15 mouse cellular contexts compared by ENCODE assay signal in genomic region chr16:4312018-4312417, GRCm38 (mm10).
"Had no signal": no experiment of that assay in that cellular context is flagged by ENCODE, and none has a peak within 500 bp of the region (broad histone marks: within the 10 kb centered on the region; RNA-seq: fewer than 3 reads in every experiment).

No protein-coding gene starts in this region.

- H3K4me2 ChIP-seq: neural tube, embryonic 15.5 days; stomach, embryonic 15.5 days had no signal

- H3K27ac ChIP-seq: neural tube, embryonic 15.5 days; stomach, embryonic 15.5 days; stomach, postnatal 0 days had no signal

- DNase-seq: retina, postnatal 1 day; right cerebral cortex, adult 18-20 months; right cerebral cortex, postnatal 14 days; right cerebral cortex, postnatal 25 days; right cerebral cortex, postnatal 4 days; spleen, adult 18-20 months; thymus, adult 18-20 months; thymus, adult 2 months; thymus, postnatal 14 days; thymus, postnatal 25 days; thymus, postnatal 36 days; thymus, postnatal 4 days had no signal

- H3K9me3 ChIP-seq: neural tube, embryonic 15.5 days; stomach, embryonic 15.5 days had no signal

- H3K4me1 ChIP-seq: neural tube, embryonic 15.5 days; stomach, embryonic 15.5 days had no signal

- H3K9ac ChIP-seq: neural tube, embryonic 15.5 days; stomach, embryonic 15.5 days had no signal

- H3K36me3 ChIP-seq: neural tube, embryonic 15.5 days; stomach, embryonic 15.5 days had no signal

- H3K4me3 ChIP-seq: neural tube, embryonic 15.5 days; stomach, embryonic 15.5 days had no signal

- H3K27me3 ChIP-seq: neural tube, embryonic 15.5 days; stomach, embryonic 15.5 days had no signal
